Mouse (Mus musculus): ENCODE data around the gene Zfp800. TPM values are rescaled to one million over a fixed set of nuclear protein-coding genes. Genes with fewer than 3 reads are reported as not detected.

The Zfp800 gene
- total and polyA plus RNA-seq, 3 experiments = 41.6 to 71.9 (median 43.2) TPM

- no peak for TF ChIP-seq NRF1 (IDR thresholded peaks at IDR 0.05; ENCODE audit: insufficient read depth, low read depth, low read length, poor library complexity, severe bottlenecking)
- TF ChIP-seq ZC3H11A (IDR thresholded peaks at IDR 0.05; ENCODE audit: low read depth, low read length) = no peak
- no peak for TF ChIP-seq UBTF (IDR thresholded peaks at IDR 0.05; ENCODE audit: borderline replicate concordance, insufficient read depth, low read depth, low read length)
- no peak for TF ChIP-seq MAX (IDR thresholded peaks at IDR 0.05; ENCODE audit: low read length)
- peak; percentile 51 for TF ChIP-seq HCFC1 (IDR thresholded peaks at IDR 0.05; ENCODE audit: low read depth, low read length)
- TF ChIP-seq ELF1 (IDR thresholded peaks at IDR 0.05; ENCODE audit: low read depth, low read length) = no peak
- peak in 1 of 2 experiments; percentile 38; a peak in 1 of 4 replicates for TF ChIP-seq POLR2A (IDR thresholded peaks at IDR 0.05; ENCODE audit: control insufficient read depth in 1 of 2, insufficient read depth in 1 of 2, low read depth in 1 of 2, low read length in 2 of 2, poor library complexity in 1 of 2)
- peak; percentile 67; the same call in 1 of the 2 replicates for TF ChIP-seq RCOR1 (IDR thresholded peaks at IDR 0.05; ENCODE audit: low read depth, low read length)
- no peak for TF ChIP-seq CHD1 (IDR thresholded peaks at IDR 0.05; ENCODE audit: low read depth, low read length)
- no peak; the same call in 1 of the 2 replicates for TF ChIP-seq E2F4 (IDR thresholded peaks at IDR 0.05; ENCODE audit: borderline replicate concordance, low read depth, low read length)
- TF ChIP-seq USF2 (IDR thresholded peaks at IDR 0.05; ENCODE audit: borderline replicate concordance in 1 of 2, insufficient read depth in 1 of 2, low read depth in 1 of 2, low read length in 2 of 2) = no peak
These were observed 165.0 kb downstream of the Zfp800 start (continued) for GRCm38 (mm10) chr6:28232618-28233361.

DNA sequence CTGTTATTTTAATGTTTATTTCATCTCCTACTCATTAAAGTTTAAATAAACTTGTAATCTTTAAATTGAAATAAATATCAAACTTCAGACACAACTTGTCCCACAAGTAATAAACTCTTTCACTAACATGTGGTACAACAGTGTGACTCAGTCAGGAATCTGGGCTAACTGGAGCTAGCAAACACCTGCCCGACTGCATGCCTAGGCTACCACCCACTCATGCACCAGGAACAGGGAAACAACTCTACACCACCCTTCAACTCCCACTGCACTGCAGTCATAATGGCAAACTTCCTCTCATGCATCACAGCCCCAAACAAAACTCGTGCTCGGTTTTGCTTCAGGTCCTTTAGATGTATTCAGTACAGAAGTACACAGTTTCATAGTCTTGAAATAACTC, 169.7 kb downstream of the Zfp800 start:
- Histone ChIP-seq H3K79me2 (ENCODE audit: control insufficient read depth, insufficient read depth, low read length, poor library complexity) (peaks cover 18% of the 10 kb centered on the region), H3K9me3 (replicated peaks; ENCODE audit: insufficient read depth, low read length) (no peaks in the 10 kb centered on the region), H3K4me3 (ENCODE audit: control insufficient read depth in 1 of 2, insufficient read depth in 1 of 2, low read depth in 2 of 2, low read length in 2 of 2) (no peak overlapping the region), H3K36me3 (ENCODE audit: control insufficient read depth in 1 of 2, insufficient read depth in 2 of 2, low read length in 2 of 2) (peaks cover 39 to 62% of the 10 kb centered on the region in 2 experiments), H3K27me3 (ENCODE audit: control insufficient read depth in 1 of 2, insufficient read depth in 2 of 2, low read length in 2 of 2) (no peaks in the 10 kb centered on the region), H3K9ac (ENCODE audit: control insufficient read depth, low read depth, low read length, poor library complexity, severe bottlenecking) (no peak overlapping the region), H3K4me1 (ENCODE audit: control insufficient read depth in 1 of 2, insufficient read depth in 2 of 2, low read length in 2 of 2) (peaks cover 23 to 25% of the 10 kb centered on the region in 2 experiments), H3K27ac (ENCODE audit: control insufficient read depth, low read depth, low read length) (no peak overlapping the region)
- no peak for TF ChIP-seq UBTF (IDR thresholded peaks at IDR 0.05; ENCODE audit: borderline replicate concordance, insufficient read depth, low read depth, low read length)
- TF ChIP-seq CHD2 (IDR thresholded peaks at IDR 0.05; ENCODE audit: low read length) = no peak
- TF ChIP-seq MAX (IDR thresholded peaks at IDR 0.05; ENCODE audit: low read length) = no peak
- no peak for TF ChIP-seq MYB (IDR thresholded peaks at IDR 0.05; ENCODE audit: low read depth, low read length)
- TF ChIP-seq TCF12 (IDR thresholded peaks at IDR 0.05; ENCODE audit: low read depth, low read length) = no peak
- no peak for TF ChIP-seq TBP (IDR thresholded peaks at IDR 0.05; ENCODE audit: low read depth, low read length)
- no peak for TF ChIP-seq NELFE (IDR thresholded peaks at IDR 0.05; ENCODE audit: low read depth, low read length)
- TF ChIP-seq GATA1 (IDR thresholded peaks at IDR 0.05; ENCODE audit: low read depth, low read length) = no peak
- TF ChIP-seq SMC3 (IDR thresholded peaks at IDR 0.05; ENCODE audit: low read depth, low read length) = no peak
- no peak for TF ChIP-seq HCFC1 (IDR thresholded peaks at IDR 0.05; ENCODE audit: low read depth, low read length)
- no peak for TF ChIP-seq KAT2A (conservative IDR thresholded peaks at IDR 0.05; ENCODE audit: low read depth, low read length)
- TF ChIP-seq ZC3H11A (IDR thresholded peaks at IDR 0.05; ENCODE audit: low read depth, low read length) = no peak
- no peak for TF ChIP-seq MEF2A (IDR thresholded peaks at IDR 0.05; ENCODE audit: extremely low read depth, insufficient replicate concordance, low read depth, low read length, poor library complexity, severe bottlenecking)
- TF ChIP-seq GABPA (IDR thresholded peaks at IDR 0.05; ENCODE audit: low read depth, low read length) = no peak
- TF ChIP-seq TAL1 (IDR thresholded peaks at IDR 0.05; ENCODE audit: low read length) = no peak
- TF ChIP-seq USF1 (IDR thresholded peaks at IDR 0.05; ENCODE audit: low read depth, low read length) = no peak
- no peak for TF ChIP-seq RAD21 (IDR thresholded peaks at IDR 0.05; ENCODE audit: low read depth, low read length)
- no peak for DNase-seq (ENCODE audit: low read depth, low spot score)

All from MEL (cell line).